Mouse (Mus musculus): Measurements from ENCODE around the gene Efna2.
A peak's percentile ranks its signal among the peaks of the same experiment; 100 is the strongest.
"Not testable (repeated sequence)": the region's sequence is repeated elsewhere in the genome, so short reads cannot be mapped to it uniquely, and the experiment has no call there.

Efna2 gene

DNA sequence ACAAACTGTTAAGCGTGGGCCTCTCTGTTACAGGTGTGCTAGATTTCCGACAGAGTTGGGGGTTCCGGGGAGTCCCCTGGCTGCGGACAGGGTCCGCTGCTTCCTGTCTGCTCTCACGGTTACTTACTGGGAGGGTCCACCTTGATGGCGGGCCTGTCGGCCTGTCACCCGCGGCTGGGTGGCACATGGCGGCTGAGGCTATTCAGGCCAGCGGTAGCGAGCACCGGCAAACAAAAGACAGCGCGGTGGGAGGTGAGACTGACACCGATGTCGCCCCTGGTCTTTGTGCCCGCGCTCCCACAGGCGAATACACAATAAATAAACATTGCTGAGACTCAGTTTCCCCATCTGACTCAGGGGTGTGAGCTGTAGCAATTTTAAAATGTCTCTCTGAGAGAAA, 10.7 kb downstream of the Efna2 start:
- peak; percentile 66 for DNase-seq (ENCODE audit: low spot score)

GRCm38 (mm10) chr10:80190491-80191051, 11.3 kb downstream of the Efna2 start:
- DNase-seq (ENCODE audit: low spot score), result peak; percentile 75

DNA sequence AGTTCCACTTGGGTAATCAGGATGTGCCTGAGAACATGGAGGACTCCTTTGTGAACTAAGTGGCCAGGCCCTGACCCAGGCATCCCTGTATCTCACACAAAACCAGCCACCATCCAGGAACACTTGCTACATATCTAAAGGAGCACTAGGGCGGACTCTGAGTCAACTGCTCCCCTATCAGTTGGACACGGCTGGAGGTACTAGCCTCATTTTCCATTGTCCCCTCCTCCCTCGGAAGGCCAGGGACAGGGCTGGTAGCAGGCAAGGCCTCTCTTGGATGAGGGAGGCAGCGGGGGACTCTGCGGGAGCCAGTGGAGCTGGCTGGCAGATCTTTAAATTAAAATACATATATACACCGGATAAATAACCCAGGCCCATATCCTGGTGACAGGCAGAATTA, 14.7 kb downstream of the Efna2 start:
- DNase-seq (ENCODE audit: low spot score), result no peak

DNA sequence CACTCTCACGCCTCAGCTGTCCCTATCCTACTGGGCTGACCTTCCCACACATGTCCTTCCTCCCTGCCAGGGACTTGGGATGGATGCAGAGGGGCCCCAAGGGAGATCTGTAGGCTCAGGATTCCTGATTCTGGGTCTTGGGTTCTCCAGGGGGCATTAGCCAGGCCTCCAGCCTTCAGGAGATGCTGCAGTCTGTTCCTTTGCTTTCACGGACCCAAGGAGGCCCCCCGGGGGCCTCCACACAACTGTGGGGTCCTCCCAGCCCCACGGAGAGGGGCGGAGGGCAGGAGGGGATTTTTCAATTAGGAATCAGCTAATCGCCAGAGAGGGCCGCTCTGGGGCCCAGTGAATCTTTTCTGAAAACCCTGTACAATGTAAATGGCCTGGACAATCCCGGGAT, 15.2 kb downstream of the Efna2 start:
- no peak for DNase-seq (ENCODE audit: low spot score)

DNA sequence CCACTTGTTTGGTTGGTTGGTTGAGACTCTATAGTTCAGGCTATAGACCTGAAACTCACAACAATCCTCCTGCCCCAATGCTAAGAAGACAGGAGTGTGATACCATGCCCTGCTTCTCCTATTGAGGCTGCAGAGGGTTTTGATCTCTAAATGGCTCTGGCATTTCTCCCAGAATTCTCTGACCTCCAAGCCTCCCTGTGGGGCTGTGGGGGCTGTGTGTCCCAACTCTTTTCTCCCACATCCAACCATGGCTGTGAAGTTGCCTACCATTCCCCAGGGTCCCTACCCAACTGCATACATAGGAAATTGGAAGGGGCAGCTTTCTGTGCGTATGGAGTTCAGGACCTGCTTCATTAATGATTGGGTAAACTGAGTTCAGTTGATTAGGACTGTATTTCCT, 16.9 kb downstream of the Efna2 start:
- DNase-seq (ENCODE audit: low spot score), result no peak

DNA sequence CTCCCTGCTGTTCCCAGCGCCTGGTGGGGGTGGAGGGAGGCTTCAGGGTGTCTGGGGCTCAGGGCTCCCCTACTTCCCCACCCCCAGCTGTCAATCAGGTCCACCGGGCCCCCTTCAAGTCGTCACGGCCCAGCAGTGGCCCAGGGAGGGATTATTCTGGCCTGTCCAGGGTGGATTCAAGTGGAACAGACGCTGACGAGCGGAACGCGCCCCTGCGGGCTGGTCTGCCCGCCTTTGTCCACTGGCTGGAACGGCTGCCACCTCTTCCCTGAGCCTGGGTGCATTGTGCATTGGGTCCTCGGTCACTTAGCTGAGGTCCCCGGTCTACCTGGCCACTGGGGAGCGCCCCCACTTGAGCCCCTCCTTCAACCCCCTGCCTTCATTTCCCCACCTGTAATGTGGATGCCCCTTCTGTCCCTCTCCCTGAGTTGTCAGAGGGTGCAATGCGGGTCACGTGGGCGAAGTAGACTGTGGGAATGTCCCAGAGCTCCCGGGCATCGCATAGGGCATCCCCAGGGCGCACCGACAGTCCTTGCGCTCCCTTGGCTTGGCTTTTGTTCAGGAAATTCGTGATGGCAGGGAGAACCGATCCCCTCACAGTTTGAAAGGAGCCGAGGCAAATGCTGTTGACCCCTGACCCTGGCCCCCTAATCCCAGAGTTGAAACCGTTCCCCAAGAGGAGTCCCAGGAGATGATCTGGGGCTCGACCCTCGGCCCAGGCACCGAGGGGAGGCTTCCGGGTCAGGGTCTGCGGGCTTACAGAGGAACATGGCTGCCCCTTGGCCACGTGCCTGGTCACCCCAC, 17.7 kb downstream of the Efna2 start:
- DNase-seq (ENCODE audit: low spot score), result no peak

DNA sequence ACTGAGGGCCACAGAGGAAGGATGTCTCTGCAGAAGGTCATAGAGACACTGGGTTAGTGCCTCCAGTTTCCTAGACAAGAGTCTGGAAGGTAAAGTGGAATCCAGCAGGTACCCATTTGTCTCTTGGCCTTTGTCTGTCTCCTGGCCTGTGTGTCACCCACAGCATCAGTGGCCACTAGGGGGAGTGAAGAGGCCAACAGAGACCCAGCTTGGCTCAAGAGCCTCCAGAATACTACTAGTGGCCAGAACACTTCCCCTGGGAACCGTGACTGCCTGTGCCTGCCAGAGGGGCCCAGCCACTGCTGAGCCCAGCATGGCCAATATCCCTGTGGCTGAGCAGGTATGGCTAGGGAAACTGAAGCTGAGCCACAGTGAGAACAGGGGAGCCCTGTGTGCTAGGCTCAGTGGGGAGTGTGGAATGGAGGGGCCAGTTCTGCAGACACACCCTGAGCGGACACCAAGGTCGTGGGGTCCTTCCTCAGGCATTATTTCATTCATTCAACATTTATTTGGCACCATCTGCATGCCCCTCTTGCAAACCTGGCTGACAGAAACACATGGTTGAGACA, 20.2 kb downstream of the Efna2 start:
- DNase-seq (ENCODE audit: low spot score), result peak; percentile 95

DNA sequence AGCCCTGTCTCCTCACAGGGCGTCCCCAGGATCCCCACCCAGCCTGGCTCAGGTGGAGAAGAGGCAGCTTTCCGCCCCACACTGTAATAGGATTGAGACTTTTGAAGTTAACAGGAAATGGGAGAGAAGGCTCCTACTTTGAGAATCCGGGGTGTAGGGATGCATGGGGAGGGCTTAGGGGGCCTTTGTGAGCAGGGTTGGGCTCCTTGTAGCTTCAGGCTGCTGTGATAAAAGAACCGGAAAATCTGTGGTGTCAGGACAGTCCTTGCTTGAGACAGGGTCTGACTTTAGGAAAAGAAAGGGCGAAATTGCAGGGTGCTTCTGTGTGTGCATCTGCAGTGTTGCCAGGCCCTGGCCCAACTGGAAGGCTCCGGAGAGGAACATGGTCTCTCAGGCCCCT, 21.2 kb downstream of the Efna2 start:
- DNase-seq (ENCODE audit: low spot score), result no peak

GRCm38 (mm10) chr10:80204055-80204454, 24.8 kb downstream of the Efna2 start:
- DNase-seq (ENCODE audit: low spot score), result no peak

DNA sequence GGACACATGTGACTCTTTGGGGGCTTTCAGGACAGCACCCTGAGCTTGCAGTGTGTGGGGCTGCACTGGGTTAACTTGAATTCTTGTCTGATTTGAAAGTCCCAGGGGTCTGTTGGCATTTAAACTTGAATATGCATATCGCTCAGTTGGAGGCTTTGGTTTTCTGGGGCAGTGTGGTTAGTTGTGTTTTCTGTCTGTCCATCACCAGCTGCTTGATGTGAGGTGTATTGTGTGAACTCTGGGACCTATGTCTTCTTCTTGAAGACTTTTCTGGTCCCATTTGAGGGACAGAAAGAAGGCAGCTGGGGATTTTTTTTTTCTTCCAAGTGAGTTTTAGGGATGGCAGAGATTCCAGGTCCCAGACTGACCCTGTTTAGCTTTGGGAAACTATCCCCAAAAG, 27.9 kb downstream of the Efna2 start:
- no peak for DNase-seq (ENCODE audit: low spot score)

- DNase-seq (ENCODE audit: low spot score), result no peak
Observed at GRCm38 (mm10) chr10:80207676-80208075, 28.4 kb downstream of the Efna2 start.

DNA sequence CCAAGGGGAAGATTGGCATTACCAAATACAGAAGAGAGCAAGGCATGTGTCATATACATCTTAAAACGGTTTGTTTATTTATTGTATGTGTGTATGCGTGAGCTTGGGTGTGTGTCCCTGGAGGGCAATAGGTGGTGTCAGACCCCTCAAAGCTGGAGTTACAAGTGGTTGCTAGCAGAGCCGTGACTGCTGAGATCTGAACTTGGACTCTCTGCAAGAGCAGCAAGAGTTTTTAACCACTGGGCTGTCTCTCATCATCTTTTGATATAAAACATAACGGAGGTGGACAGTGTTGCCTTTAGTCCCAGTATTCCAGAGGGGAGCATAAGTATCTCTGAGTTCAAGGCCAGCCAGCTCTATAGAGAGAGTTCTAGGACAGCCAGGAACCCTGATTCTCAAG, 29.0 kb downstream of the Efna2 start:
- DNase-seq (ENCODE audit: low spot score), result no peak

GRCm38 (mm10) chr10:80208841-80209371, 29.6 kb downstream of the Efna2 start:
- peak; percentile 64 for DNase-seq (ENCODE audit: low spot score)

DNA sequence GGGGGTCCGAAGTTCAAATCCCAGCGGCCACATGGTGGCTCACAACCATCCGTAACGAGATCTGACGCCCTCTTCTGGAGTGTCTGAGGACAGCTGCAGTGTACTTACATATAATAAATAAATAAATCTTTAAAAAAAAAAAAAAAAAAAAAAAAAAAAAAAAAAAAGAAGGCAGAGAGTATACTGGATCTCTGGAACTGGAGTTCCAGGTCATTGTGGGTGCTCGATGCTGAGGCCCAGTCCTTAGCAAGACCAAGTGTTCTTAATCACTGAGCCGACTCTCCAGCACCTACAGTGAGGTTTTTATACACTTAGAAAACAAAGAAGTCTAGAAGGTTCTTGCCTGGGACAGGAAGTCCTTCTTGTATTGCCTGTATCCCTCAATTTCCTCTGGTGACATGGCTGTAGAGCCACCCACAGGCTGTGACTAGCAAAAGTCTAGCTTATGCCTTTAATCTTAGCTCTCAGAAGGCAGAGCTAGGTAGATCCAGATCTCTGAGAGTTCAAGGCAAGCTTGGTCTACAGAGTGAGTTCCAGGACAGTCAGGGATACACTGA, 32.3 kb downstream of the Efna2 start:
- not testable (repeated sequence) for DNase-seq (ENCODE audit: low spot score)

- no peak for DNase-seq (ENCODE audit: low spot score)
Observed at GRCm38 (mm10) chr10:80215048-80215772, 35.9 kb downstream of the Efna2 start.

DNA sequence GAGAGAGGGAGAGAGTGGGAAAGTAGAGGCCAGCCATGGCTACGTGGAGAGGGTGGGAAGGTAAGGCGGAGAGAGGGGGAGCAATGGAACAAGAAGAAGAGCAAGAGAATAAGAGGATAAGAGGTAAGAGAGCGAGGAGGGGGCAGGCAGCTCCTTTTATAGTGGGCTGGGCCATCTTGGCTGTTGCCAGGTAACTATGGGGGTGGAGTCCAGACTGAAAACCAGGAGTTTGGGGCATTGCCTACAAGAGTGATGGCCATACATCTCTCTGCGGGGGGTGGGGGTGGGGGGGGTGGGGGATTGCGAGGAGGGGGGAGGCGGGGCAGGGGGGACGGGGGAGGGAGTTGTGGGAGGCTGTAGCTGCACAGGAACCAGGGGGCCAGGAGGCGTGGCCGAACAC, 41.4 kb downstream of the Efna2 start:
- no peak for DNase-seq (ENCODE audit: low spot score)

GRCm38 (mm10) chr10:80223137-80223536, 43.9 kb downstream of the Efna2 start:
- not testable (repeated sequence) for DNase-seq (ENCODE audit: low spot score)

DNA sequence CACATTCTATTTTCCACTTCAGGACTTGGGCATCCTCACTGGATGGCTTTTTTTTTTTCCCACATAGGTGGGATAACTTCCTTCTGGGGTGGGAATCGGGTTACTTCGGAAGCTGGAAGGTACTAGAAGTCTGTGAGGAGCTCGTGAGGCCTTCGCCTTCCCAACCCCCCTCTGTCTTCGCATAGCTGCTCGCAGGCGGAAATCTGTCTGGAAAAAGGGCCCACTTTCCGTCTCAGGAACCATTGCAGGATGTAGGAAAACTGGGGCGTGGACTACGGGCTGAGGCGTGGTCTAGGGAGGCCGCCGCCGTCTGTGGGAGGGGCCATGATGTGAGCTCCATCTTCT, 46.8 kb downstream of the Efna2 start:
- DNase-seq (ENCODE audit: low spot score), result no peak

DNA sequence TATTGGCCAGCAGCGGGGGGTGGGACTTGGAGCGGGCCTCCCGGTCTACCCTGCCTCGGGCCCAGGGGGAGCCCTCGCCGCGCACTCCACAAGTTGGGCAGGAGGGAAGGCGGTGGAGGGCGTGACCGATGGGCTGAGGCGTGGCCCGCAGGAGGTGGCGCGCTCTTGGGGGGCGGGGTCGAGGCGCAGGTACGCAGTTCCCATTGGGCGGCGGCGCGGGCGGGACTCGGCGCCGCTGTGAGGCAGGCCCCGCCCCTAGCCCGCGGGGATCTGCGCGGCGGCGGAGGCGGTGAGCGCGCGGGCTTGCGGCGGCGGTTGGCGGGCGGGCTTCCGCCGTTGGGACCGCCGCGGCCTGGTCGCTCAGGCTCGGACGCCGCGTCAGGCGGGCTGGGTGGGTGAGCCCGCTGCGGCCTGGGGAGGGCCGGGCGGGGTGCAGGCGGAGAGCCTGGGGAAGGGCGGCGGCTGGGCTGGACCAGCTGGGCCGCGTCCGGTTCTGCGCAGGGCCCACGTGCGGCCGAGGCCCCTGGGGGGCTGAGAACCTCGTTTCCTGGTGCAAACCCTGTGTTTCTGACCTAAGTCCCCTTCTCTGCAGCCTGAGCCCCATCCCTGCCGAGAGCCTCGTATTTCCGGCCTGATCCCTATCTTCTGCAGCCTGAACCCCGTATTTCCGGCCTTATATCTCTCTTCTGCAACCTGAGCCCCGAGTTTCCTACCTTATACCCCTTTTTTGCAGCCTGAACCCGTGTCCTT, 47.3 kb downstream of the Efna2 start, which contains the start of gene Mum1:
TSS of gene Mum1 (plus strand) at position 19 of the 750 bp plus-strand sequence.
- DNase-seq (ENCODE audit: low spot score), result peak; percentile 99

- DNase-seq (ENCODE audit: low spot score), result no peak
Observed at GRCm38 (mm10) chr10:80227166-80227539, 47.9 kb downstream of the Efna2 start.
